Mouse (Mus musculus) adrenal gland, adult 2 months (tissue): ENCODE measurements around the gene Fmnl2. TPM values are rescaled to one million over a fixed set of nuclear protein-coding genes. Genes with fewer than 3 reads are reported as not detected.

Experiments
- DNase-seq: peaks from one replicate; pipeline ENCODE4 v3.0.0; 2021
- polyA plus RNA-seq: library from polyadenylated mRNA; depleted of rRNA; stranded (reverse); fragments of >200 nt; gene quantifications from 2 replicates; pipeline ENCODE4 v1.2.3, GENCODE M21; 2012
- total RNA-seq, 2 experiments: library from RNA; stranded (reverse); gene quantifications; 2 replicates each; pipeline ENCODE4 v1.2.3; 2021

Fmnl2 gene
- total and polyA plus RNA-seq, 3 experiments: 2.3 to 26.9 (median 17.1) TPM

DNA sequence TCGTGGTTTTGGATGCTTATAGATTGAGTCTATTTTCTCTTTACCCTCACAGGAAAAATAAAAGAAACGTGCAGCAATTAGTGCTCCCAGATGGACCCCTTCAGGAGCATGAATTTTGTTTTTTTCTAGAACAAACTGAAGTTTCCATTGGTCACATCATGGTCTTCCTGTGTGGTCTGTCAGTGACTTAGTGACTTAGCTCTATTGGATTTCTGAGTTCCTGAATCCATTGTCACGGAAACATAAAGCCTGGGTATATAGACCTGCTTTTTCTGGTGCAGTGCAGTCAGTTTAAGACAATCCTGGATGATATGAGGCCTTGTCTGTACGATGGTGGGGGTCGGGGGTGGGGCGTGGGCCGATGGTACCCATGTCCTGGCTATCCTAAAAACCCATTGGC, 7.0 kb downstream of the Fmnl2 start:
- DNase-seq: no peak

DNA sequence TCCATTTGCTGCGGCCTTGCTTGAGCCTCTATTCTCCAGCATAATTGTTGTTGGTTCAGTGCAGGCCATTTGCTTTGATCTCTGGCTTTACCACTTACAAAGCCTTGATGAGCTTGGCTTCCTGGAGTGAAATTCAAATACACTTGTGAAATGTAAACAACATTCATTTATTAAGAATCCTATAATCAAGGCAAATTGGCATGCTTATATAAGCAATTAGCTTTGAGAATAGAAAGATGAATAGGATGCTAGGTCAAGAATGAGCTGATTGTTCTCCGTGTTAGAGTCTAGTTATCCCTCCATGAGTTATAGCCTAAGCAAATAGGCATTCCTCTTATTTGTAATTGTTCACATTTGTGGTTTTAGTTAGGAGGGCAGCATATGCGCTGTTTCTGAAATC, 8.5 kb downstream of the Fmnl2 start:
- DNase-seq: no peak

DNA sequence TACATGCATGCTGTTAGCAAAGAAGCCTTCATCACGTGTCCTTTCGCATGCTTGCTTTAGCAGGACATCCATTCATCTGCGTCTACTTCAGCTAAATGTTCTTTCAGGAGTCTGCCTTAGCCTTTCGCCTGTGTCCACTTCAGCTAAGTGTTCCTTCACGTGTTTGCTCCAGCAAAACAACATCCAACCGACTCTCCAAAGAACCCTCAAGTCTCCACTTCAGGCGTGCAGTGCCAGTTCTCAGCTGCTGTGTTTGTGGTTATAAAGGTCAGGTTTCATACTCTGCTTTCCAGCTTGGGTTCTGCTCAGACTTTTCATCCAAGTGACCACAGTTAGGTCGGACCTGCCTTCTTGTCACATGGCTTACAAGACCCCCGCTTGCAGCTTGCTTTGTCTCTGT, 10.1 kb downstream of the Fmnl2 start:
- no peak for DNase-seq

DNA sequence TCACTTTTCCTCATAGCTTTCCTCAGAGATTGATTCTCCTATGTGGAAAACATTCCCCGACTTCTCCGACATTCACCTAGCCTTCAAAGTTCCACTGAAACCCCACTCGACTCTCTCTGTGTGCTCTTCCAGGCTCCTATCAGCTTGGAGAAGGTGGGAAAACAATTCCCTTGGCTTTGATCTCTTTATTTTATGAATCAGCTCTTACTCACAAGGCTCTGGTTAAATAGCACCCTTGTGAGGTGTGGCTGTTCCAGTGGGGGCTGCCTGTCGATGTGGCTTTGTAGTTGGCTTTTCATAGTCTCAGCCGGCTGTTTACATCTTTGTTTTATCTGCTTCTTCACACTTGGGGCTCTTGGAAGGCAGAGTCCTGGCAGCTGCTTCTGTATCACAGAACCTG, 10.5 kb downstream of the Fmnl2 start:
- DNase-seq: no peak

DNA sequence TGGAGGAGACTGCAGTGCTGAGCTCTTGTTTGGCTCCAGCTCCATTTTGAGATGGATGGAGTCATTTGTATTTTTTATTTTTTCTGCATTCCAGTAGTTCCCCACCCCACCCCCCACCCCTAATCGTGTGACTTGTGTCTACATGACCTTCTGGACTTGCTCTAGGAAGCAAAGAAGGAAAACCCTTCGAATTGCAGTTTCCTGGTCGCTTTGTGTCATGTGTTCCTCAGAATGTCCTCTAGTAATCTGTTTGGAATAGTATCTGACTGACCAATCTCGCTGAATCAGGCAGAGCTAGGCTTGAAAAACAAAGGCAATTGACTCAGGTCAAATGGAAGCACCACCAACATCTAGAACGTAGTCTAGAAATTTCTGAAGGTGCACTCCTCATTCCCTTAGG, 15.0 kb downstream of the Fmnl2 start:
- DNase-seq: no peak

DNA sequence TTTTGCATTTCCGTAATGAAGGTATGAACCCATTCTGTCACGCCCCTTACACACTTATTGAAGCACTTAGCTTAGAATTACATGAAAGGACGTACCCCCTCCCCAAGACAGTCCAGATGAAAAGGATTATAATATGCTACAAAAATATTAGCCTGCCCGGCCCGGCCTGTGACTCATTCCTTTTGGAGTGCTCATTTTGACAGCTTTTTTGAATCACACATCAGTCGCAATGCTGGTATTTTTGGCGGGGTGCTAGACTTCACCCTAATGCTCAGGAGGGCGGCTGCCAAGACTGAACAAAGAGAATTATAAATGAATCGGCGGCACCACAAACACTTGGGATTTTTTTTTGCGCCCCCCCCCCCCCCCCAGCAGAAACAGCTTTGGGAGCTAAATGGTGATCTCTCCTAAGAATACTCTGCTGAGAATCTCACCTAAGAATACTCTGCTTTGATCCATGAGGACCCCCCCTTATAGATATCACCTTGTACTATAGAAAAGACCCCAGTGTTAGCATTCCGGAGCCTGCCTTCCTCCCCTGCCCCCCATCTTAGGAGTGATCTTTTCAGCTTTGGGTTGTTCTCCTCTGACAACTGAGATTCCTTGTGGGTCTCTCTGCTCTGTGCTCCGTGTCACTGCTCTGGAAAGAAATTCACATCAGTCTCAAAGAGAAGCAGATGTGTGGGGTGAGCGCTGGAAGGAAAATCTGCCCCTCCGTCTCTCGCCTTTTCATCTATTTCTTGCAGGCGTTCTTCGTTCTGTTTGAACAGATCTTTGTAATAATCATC, 15.8 kb downstream of the Fmnl2 start:
- no peak for DNase-seq

DNA sequence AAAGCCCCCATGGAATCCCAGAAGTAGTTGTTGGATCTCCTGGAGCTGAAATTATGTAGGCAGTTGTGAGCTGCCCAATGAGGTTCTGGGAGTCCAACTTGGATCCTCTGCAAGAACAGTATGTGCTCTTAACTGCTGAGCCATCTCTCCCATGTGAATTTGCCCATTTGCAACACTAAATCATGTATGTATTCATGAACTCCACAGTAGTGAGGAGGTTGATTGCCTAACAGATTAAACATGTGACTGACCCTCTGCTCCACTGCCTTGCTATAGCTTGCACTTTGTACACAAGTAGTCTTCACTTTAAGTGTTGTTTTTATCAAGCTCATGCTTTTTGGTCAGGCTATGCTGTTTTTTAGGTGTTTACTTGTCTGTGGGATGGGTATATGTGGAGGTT, 17.1 kb downstream of the Fmnl2 start:
- DNase-seq: no peak

DNA sequence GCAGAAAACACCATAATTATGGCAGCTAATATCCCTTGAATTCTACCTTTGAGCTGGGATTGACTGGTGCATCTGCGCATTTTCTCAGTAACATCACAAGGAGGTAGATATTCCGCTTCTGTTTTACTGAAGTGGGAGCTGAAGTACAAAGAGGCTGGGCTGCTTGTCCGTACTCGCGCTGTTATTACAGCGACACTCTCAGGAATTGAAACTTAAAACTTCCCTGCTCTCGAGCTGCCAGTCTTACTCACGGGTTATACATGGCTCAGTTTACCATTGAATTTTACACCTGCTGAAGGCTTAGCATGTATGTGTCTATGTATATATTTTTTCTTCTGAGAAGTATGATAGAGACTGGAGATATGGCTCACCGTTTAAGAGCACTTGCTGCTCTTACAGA, 18.1 kb downstream of the Fmnl2 start:
- DNase-seq: no peak

DNA sequence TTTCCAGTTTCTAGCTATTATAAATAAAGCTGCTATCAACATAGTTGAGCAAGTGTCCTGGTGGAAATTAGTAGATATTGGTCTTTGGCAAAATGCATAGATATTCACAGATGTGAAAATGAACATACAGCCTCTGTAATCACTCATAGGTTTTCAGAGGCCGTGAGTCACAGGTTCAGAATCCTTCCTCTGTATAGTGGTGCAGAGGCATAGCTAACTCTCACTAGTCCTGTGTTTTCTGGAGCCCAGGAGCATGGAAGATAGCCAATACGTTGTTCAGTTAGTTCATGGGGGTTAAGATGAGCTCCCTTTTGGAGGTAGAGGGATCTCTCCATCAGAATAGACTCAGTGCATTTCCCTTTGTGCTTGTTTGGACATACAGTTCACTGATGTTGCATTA, 25.7 kb downstream of the Fmnl2 start:
- no peak for DNase-seq

DNA sequence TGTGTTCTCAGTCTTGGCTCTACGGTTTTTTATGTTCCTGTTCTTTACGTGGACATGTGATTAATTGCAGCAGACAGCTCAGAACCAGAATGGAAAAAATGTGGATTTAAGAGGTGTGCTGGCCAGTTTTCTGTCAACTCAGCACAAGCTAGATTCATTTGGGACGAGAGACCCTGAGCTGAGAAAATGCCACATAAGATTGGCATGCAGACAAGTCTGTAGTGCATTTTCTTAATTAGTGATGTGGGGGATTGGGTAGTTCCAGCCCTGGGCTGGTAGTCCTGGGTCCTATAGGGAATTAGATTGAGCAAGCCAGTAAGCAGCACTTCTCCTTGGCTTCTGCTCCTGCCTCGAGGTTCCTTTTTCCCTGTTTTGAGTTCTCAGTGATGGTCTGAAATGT, 26.4 kb downstream of the Fmnl2 start:
- DNase-seq: no peak

DNA sequence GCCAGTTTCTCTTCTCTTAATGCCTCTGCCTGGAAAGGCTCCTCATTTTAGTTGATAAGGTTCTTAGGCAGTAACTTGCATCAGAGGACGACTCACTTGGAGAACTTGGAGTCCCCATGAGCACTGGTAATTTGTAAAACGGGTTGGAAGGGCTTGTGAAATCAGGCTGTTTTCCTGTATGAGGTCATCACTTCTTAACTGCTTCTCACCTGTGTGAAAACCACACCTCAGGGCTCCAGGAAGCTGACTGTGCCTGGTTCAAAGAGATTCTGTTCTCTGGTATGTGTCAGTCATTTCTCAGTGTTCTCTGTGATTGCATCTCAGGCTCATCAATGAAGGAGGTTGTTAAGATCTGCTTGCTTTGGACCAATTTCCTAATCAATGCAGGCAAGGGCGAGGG, 27.4 kb downstream of the Fmnl2 start:
- DNase-seq: no peak

DNA sequence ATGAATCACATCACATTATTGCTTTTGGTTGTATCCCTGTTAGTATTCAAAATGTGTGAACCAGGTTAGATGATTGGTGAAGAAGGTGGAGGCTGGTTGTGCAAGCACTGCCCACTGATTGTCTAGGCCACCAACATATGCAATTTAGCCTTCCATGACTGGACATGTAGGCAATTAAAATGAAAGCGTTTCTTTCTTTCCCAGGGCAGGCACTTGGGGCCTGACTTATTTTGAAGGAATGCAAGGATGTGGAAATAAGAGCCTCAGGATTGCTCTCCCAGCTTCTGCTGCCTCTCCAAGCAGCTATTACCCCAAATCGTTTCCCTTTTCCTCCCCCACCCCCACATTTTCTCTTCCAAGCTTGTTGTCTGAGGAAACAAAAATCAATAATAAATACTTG, 29.6 kb downstream of the Fmnl2 start:
- no peak for DNase-seq

DNA sequence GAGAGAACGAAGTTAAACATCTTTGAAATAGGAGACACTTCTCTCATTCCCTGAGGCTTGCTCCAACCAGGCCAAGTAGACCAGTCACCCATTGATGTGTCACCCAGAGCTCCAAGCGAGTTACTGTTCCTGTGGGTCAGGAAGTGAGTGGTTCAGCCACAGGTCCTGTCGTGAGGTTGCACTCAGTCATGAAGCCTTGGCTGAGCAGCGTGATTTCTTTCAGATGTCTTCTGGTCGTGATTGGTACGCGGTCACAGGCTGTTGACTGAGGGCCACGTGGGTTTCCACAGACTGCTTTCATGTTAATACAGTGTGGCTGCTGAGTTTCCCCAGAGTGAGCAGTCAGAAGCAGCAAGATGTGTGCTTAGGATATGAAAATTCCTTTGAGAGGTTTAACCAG, 33.5 kb downstream of the Fmnl2 start:
- DNase-seq: no peak

DNA sequence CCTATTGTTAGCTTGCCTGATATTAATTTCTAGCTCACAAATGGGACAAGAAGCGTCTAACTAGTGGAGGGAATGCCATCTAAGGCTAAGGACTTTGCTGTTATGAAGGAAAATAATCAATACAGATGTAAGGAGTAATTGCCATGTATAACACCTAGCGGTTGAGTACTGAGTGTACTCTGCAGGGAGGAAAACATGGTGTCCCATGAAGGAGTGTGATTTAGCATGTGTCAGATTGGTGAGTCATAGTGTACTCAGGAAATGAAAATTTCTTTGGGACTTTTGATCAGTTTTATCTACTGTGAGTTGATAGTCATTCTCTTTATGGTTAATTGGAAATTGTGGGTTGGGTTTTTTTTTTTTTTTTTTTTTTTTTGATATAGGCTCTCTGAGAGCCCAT, 34.1 kb downstream of the Fmnl2 start:
- DNase-seq: no peak

DNA sequence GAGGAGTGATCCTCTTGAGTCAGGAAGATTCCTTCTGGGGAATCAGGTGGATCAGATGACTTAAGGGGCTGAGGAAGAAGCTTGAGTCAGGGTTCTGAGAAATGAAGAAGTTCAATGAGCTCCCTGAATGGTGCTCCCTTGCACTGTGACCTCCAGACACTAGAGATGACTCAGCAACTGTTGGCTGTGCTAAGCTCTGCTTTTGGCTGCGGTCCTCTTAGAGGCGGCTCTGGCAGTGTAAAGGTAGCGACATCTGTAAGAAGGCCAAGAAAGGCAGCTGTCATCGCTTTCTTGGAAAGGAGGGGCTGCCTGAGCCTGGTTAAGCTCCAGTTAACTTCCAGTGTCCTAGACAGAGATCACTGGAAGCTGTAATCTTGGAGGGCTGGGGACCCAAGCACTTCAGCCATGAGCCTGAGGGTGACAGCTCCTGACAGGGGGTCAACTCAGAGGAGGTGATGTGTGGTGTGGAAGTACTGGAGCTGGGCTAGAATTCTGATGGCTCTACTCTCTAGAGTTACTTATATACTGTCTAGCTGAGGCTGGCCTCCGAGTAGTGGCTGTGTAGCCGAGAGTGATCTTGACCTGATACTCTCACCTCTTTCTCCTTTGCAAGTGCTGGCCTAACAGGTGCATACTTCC, 37.4 kb downstream of the Fmnl2 start:
- peak; percentile 79 for DNase-seq

DNA sequence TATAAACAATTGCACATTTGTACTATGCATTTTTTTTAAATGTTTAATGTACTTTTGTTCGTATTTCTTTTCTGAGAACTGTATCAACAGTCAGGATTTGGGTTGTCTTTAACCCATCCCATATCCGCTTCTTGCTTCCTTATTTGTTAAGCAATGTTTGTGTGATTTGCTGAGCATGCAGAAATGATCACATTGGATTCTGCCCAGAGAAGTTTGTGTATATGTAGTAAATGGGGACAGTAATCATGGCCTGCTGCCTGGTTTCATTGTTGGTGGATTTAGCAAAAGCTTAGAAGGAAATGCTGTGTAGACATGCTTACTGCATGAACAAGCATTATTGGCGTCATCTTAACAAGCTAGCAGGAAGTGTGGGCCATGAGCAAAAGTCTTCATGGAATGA, 39.3 kb downstream of the Fmnl2 start:
- DNase-seq: no peak

DNA sequence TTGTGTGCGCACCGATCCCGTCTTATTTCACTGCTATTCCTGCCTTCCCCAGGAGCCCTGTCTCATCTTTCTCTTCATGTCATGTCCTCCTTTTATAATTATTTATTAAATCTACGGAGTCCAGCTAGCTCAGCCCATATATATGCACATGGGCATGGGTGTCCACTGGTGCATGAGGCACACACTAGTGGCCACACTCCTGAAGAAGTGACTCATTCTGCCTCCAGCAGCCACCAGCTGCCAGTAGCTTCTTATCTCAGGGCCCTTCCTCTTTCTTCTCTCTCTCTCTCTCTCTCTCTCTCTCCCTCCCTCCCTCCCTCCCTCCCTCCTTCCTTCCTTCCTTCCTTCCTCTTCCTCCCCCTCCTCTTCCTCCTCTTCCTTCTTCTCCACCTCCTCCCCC, 43.1 kb downstream of the Fmnl2 start:
- DNase-seq: no peak

DNA sequence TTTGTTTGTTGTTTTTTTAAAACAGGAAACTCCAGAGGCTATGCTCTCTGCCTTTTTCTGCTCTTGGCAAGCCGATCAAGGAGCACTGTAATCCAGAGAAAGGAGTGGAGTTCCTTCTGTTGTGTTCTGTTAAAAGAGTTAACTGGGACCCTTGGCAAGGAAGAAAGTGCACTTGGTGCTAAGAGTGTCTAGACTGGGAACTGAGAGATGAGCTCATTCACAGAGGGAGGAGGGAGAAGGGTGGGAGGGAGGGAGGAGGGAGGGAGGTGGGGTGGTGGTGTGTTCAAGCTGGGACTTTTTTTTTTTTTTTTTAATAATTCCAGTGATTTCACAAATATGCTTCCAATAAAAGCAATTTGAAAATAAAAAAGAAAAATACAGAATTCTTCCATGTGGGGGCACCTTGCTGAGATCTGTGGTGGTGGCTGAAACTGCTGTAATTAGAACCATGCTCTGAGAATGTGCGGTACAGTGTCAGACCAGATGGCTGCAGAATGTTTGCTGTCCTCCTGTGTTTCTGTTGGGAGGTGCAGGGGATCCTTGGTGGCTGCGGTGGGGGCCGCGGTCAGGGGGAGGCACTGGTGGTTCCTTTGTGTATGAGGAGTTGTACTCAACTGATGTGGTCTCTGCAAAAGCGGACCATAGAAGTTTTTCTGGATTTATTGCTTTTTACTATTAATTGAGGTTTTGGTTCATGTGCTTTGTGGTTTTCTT, 43.8 kb downstream of the Fmnl2 start:
- no peak for DNase-seq

DNA sequence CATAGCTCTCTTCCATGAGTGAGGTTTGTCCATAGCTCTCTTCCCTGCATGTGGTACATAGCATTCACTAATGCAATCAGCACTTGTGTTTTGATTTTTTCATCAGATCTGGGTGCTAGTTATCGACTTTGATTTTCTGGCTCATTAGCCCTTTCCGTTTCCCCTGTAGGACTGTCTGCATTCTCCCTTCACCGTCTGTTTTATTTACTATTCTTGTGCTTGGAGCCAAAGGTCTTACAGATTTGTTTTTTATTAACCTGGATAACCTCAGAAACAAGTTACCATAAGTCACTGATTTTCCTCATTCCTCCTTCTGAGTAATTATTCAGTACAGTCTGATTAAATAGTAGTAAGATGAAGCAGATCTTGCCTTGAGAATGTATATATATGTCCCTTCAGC, 44.8 kb downstream of the Fmnl2 start:
- DNase-seq: no peak

DNA sequence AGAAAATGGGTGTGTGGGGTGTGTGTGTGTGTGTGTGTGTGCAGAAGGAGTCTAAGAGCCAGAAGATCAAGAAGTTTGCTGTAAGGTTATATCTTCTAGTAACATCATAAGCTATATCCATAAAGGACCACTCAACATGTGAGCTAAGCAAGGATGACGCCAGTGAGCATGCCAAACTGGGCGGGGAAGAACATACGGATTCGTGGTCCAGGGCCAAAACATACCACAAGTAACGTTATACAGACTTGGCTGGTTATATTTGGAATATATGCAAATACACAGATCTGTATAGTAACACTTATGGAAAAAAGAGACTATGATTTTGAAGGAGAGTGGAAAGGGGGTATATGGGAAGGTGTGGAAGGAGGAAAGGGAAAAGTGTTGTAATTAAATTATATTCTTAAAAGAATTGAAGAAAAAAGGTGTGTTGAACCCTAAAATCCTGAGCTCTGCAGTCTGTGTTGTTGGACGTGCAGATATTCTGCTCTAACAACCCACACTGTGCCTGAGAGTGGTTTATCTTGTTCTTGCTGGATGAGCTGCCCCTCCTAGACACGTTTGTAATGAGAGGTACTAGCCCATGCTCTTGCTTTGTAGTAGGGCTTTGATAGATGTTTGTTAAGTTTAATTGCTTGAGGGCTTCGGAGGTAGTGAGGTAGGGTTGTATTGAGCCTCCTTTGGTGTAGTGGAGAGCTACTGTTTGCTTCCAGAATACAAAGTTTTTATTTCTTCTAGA, 45.7 kb downstream of the Fmnl2 start:
- no peak for DNase-seq

DNA sequence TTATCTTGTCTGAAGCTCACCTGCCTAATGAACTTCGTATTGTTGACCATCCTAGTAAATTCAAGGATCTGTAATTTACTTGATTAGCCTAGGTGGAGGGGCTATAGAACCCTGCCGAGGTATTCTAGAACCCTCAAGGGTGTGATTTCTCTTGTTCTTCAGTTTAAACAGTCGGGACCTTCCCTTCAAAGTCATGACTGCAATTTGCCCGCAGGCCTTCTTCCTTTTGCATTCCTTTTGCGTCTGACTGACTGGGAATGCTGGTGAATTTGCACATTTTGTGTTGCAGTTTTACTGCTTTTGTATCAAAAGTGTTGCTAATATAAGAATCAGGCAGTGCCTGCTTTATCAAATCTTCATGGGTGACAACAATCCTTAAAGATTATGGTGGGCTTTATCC, 46.9 kb downstream of the Fmnl2 start:
- no peak for DNase-seq

DNA sequence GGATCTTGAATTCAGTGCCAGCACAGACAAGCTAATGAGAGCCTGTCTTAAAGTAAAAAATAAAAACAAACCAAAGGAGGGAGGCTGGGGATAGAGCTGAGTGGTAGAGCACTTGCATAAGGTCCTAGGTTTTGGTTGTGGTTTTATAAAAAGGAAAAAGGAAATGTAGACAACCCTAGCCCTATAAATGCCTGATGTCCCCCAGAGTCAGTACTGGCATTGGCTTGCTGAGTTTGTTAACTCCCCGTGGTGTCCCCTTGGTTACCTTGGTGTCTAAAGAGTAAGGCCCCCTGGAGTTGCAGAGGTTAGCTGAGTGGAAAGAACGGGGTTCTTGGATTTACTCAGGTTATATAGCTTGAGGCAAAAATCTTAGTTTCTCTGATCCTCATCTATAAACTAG, 55.7 kb downstream of the Fmnl2 start:
- DNase-seq: no peak

DNA sequence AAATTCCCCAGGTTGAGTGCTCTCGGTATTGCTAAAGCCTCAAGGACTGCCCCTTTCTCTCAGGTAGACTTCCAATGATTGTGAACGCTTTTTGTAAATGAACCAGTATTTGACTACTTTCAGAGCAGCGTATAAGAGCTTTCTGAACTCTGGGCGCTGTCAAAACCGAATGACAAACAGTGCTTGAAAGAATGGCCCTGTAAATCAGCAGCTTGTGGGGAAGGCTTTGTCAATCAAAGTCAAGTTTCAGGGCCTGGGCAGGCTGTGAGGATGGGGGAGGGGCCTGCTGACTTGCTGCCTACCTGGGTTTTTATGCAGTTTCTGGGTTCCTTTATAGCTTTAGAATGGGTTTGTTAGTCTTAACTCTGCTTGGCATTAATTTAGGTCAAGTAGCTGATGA, 56.1 kb downstream of the Fmnl2 start:
- no peak for DNase-seq
